Mouse (Mus musculus) kidney, adult 2 months (tissue): ENCODE results near the gene Got1. TPM values are rescaled to one million over a fixed set of nuclear protein-coding genes. Genes with fewer than 3 reads are reported as not detected.

Source experiments
- DNase-seq: peaks from one replicate; pipeline ENCODE4 v3.0.0; 2021
- H3K27ac ChIP-seq: fragments of 200-500 bp; 2 replicates; pipeline ENCODE4 v1.5.1; 2012; ENCODE audit warnings: low read depth, low read length, control low read depth, inconsistent platforms; ENCODE audit not compliant: insufficient read depth
- H3K27me3 ChIP-seq: fragments of 200-500 bp; replicated peaks from 2 replicates; pipeline ENCODE4 v1.6.1; 2012; ENCODE audit warnings: mild to moderate bottlenecking, moderate library complexity, low read length, inconsistent platforms; ENCODE audit not compliant: control insufficient read depth, insufficient read depth
- H3K36me3 ChIP-seq: fragments of 200-500 bp; 2 replicates; pipeline ENCODE4 v1.6.1; 2012; ENCODE audit warnings: mild to moderate bottlenecking, moderate library complexity, low read length, inconsistent platforms; ENCODE audit not compliant: control insufficient read depth, insufficient read depth
- H3K4me1 ChIP-seq: fragments of 200-500 bp; 2 replicates; pipeline ENCODE4 v1.6.1; 2011; ENCODE audit warnings: low read length; ENCODE audit not compliant: control insufficient read depth, insufficient read depth
- H3K4me3 ChIP-seq: fragments of 200-500 bp; 2 replicates; pipeline ENCODE4 v1.5.1; 2011; ENCODE audit warnings: mild to moderate bottlenecking, low read depth, low read length, control low read depth; ENCODE audit not compliant: insufficient read depth
- CTCF ChIP-seq: fragments of 200-500 bp; conservative IDR thresholded peaks from 2 replicates; pipeline ENCODE4 v1.5.1; 2011; ENCODE audit warnings: low read depth, mild to moderate bottlenecking, control low read depth, low read length, moderate library complexity, mixed read lengths; ENCODE audit not compliant: insufficient read depth, insufficient read length
- POLR2A ChIP-seq: fragments of 200-500 bp; IDR thresholded peaks from one replicate; pipeline ENCODE4 v1.6.1; 2011; ENCODE audit warnings: low read depth, low read length, control low read depth
- WGBS: fragments of 180-500 bp; shearing (Covaris S2); methylation state at CpG from one replicate; pipeline ENCODE4 v1.1.7; 2018; 5-methylcytosine and 5-hydroxymethylcytosine counted together
- polyA plus RNA-seq: library from polyadenylated mRNA; depleted of rRNA; stranded (reverse); fragments of >200 nt; gene quantifications from 2 replicates; pipeline ENCODE4 v1.2.3, GENCODE M21; 2012

The Got1 gene
- polyA plus RNA-seq, 1 experiment: 118 TPM

GRCm38 (mm10) chr19:43521996-43522395 is 2.4 kb downstream of the Got1 start:
- 63% methylated on average over 9 of the region's 9 CpGs for WGBS
- TF ChIP-seq POLR2A: no peak
- no peak for TF ChIP-seq CTCF
- no peak for DNase-seq
- H3K27ac ChIP-seq: no peak overlapping the region
- H3K4me3 ChIP-seq: no peak overlapping the region
- no peaks in the 10 kb centered on the region for H3K36me3 ChIP-seq
- H3K27me3 ChIP-seq: no peaks in the 10 kb centered on the region
- peaks cover 25% of the 10 kb centered on the region for H3K4me1 ChIP-seq

- no peak for TF ChIP-seq CTCF
- TF ChIP-seq POLR2A: no peak
- 31% methylated on average over 8 of the region's 8 CpGs for WGBS
- Histone ChIP-seq H3K27ac (0 out of 2 replicates have a peak overlapping the region, but pooled peaks have one; percentile 17), H3K36me3 (no peaks in the 10 kb centered on the region), H3K4me1 (peaks cover 29% of the 10 kb centered on the region), H3K4me3 (no peak overlapping the region), H3K27me3 (no peaks in the 10 kb centered on the region)
- DNase-seq: peak; percentile 61
Observed at GRCm38 (mm10) chr19:43521362-43521761, 3.0 kb downstream of the Got1 start.

GRCm38 (mm10) chr19:43520402-43520801 is 4.0 kb downstream of the Got1 start:
- DNase-seq: peak; percentile 34
- Histone ChIP-seq H3K4me1 (peaks cover 31% of the 10 kb centered on the region), H3K27me3 (no peaks in the 10 kb centered on the region), H3K27ac (0 out of 2 replicates have a peak overlapping the region, but pooled peaks have one; percentile 28), H3K4me3 (peak overlapping the region; percentile 3), H3K36me3 (no peaks in the 10 kb centered on the region)
- TF ChIP-seq POLR2A (no peak), CTCF (no peak)
- 36% methylated on average over 9 of the region's 10 CpGs for WGBS

- H3K4me3 ChIP-seq: no peak overlapping the region
Observed at GRCm38 (mm10) chr19:43519226-43519625, 5.2 kb downstream of the Got1 start.

GRCm38 (mm10) chr19:43518261-43518660 is 6.1 kb downstream of the Got1 start:
- 72% methylated on average over 7 of the region's 7 CpGs for WGBS
- Histone ChIP-seq H3K36me3 (no peaks in the 10 kb centered on the region; the same call in 1 of the 2 replicates), H3K4me1 (peaks cover 36% of the 10 kb centered on the region), H3K4me3 (no peak overlapping the region), H3K27me3 (no peaks in the 10 kb centered on the region), H3K27ac (no peak overlapping the region)
- DNase-seq: no peak
- no peak for TF ChIP-seq CTCF
- TF ChIP-seq POLR2A: no peak

More at GRCm38 (mm10) chr19:43519226-43519625, 5.2 kb downstream of the Got1 start:
- Histone ChIP-seq H3K27me3 (no peaks in the 10 kb centered on the region), H3K36me3 (no peaks in the 10 kb centered on the region; the same call in 1 of the 2 replicates), H3K4me1 (peaks cover 27% of the 10 kb centered on the region), H3K27ac (no peak overlapping the region)
- DNase-seq: no peak
- 77% methylated on average over 10 of the region's 10 CpGs for WGBS
- TF ChIP-seq CTCF (no peak), POLR2A (no peak)

- Histone ChIP-seq H3K4me1 (peaks cover 38% of the 10 kb centered on the region), H3K27ac (no peak overlapping the region), H3K27me3 (no peaks in the 10 kb centered on the region), H3K4me3 (no peak overlapping the region), H3K36me3 (no peaks in the 10 kb centered on the region; the same call in 1 of the 2 replicates)
- no peak for DNase-seq
- 66% methylated on average over 7 of the region's 7 CpGs for WGBS
- TF ChIP-seq POLR2A: no peak
- no peak for TF ChIP-seq CTCF
Observed at GRCm38 (mm10) chr19:43517808-43518207, 6.6 kb downstream of the Got1 start.

GRCm38 (mm10) chr19:43517320-43517719 is 7.1 kb downstream of the Got1 start:
- Histone ChIP-seq H3K27ac (no peak overlapping the region), H3K27me3 (no peaks in the 10 kb centered on the region), H3K4me3 (no peak overlapping the region), H3K4me1 (peaks cover 41% of the 10 kb centered on the region), H3K36me3 (no peaks in the 10 kb centered on the region; the same call in 1 of the 2 replicates)
- WGBS: 87% methylated on average over 6 of the region's 6 CpGs
- no peak for DNase-seq
- no peak for TF ChIP-seq POLR2A
- TF ChIP-seq CTCF: no peak
